Mouse (Mus musculus): ENCODE data around the gene 4921511M17Rik. TPM values are rescaled to one million over a fixed set of nuclear protein-coding genes. Genes with fewer than 3 reads are reported as not detected.
A peak's percentile ranks its signal among the peaks of the same experiment; 100 is the strongest.
"Not testable (repeated sequence)": the region's sequence is repeated elsewhere in the genome, so short reads cannot be mapped to it uniquely, and the experiment has no call there.

The 4921511M17Rik gene
- not detected in 2 replicates for total RNA-seq (2014; fragmentation: Nextera tagmentation)
- not detected in 2 replicates for total RNA-seq (2017)

DNA sequence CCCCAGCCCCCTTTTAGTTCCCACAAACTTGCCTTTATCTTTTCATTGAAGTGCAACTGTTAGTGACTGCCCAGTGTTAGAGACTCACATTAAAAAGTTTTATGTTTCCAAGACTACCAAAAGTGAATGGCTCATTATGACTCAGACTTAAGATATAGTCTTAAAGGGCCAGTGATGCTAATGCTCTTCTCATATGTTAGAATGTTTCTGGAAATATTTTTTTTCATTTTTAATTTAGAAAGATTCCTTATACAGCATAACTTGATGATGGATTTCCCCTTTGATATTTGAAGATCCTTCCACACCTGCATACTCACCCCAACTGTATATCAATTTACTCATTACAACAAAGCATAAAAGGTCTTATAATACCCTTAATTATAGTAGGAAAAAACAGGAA is at the start of gene 4921511M17Rik:
TSS of gene 4921511M17Rik (minus strand) at position 101 of the 400 bp plus-strand sequence.
- not testable (repeated sequence) for ATAC-seq (replicated peaks; ENCODE audit: poor library complexity, severe bottlenecking)

DNA sequence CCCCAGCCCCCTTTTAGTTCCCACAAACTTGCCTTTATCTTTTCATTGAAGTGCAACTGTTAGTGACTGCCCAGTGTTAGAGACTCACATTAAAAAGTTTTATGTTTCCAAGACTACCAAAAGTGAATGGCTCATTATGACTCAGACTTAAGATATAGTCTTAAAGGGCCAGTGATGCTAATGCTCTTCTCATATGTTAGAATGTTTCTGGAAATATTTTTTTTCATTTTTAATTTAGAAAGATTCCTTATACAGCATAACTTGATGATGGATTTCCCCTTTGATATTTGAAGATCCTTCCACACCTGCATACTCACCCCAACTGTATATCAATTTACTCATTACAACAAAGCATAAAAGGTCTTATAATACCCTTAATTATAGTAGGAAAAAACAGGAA is 21.3 kb upstream of the 4921511M17Rik start, which contains the start of gene Gm10057:
TSS of gene Gm10057 (minus strand) at position 101 of the 400 bp plus-strand sequence.
- not testable (repeated sequence) for ATAC-seq (replicated peaks; ENCODE audit: poor library complexity, severe bottlenecking)

- ATAC-seq (replicated peaks; ENCODE audit: poor library complexity, severe bottlenecking), result not testable (repeated sequence)
Observed at GRCm38 (mm10) chrX:154012540-154012939, 21.1 kb downstream of the 4921511M17Rik start, which contains the start of gene Samt1. TSS of gene Samt1 (minus strand) at chrX:154012640.

DNA sequence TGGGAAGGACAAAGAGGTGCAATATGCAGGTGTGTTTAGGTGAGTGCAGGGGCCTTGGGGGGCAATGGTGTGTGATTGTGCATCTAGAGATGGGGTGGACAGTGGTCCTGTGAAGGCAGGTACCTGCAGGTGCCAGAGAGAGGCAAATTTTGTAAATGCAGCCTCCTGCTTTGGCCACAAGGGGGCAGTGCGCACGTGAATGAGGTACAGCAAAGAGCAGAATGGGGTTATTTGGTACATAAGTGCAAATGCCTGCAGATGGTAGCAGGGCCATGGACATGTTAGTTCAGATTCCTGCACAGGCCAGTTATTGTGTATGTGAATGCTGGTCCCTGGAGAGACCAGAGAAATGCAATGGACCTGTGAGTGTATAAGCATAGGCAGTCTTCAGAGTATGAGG is 56.7 kb downstream of the 4921511M17Rik start:
- peak; percentile 74; the same call in 1 of the 2 replicates for ATAC-seq (replicated peaks; ENCODE audit: poor library complexity, severe bottlenecking)

- not testable (repeated sequence) for ATAC-seq (replicated peaks; ENCODE audit: poor library complexity, severe bottlenecking)
Observed at GRCm38 (mm10) chrX:153976467-153976866, 57.2 kb downstream of the 4921511M17Rik start.

- ATAC-seq (replicated peaks; ENCODE audit: poor library complexity, severe bottlenecking), result peak; percentile 56; the same call in 1 of the 2 replicates
Observed at GRCm38 (mm10) chrX:153974450-153974849, 59.2 kb downstream of the 4921511M17Rik start.

Other genes starting within 250 kb of the 4921511M17Rik start
- gene Spin2c, start 201.6 kb downstream of the 4921511M17Rik start, total RNA-seq (2014; fragmentation: Nextera tagmentation), result 1.1 TPM in 1 of 2 replicates, not detected in the other
- gene Spin2c, start 201.6 kb downstream of the 4921511M17Rik start, total RNA-seq (2017), result not detected in 2 replicates
- not detected in 2 replicates for gene Samt1, start 21.2 kb downstream of the 4921511M17Rik start, total RNA-seq (2014; fragmentation: Nextera tagmentation)
- gene Samt1, start 21.2 kb downstream of the 4921511M17Rik start, total RNA-seq (2017), result not detected in 2 replicates
- gene Gm10057, start 21.2 kb upstream of the 4921511M17Rik start, total RNA-seq (2014; fragmentation: Nextera tagmentation), result not detected in 2 replicates
- gene Gm10057, start 21.2 kb upstream of the 4921511M17Rik start, total RNA-seq (2017), result not detected in 2 replicates
- not detected in 2 replicates for gene Gm15140, start 86.9 kb upstream of the 4921511M17Rik start, total RNA-seq (2014; fragmentation: Nextera tagmentation)
- gene Gm15140, start 86.9 kb upstream of the 4921511M17Rik start, total RNA-seq (2017), result not detected in 2 replicates